Mouse (Mus musculus) testis, postnatal 14 days (tissue): ENCODE measurements around the gene Zfp691.
A peak's percentile ranks its signal among the peaks of the same experiment; 100 is the strongest.

Experiments
- DNase-seq: peaks from one replicate; pipeline ENCODE4 v3.0.0; 2021; ENCODE audit warnings: low spot score

The Zfp691 gene

DNA sequence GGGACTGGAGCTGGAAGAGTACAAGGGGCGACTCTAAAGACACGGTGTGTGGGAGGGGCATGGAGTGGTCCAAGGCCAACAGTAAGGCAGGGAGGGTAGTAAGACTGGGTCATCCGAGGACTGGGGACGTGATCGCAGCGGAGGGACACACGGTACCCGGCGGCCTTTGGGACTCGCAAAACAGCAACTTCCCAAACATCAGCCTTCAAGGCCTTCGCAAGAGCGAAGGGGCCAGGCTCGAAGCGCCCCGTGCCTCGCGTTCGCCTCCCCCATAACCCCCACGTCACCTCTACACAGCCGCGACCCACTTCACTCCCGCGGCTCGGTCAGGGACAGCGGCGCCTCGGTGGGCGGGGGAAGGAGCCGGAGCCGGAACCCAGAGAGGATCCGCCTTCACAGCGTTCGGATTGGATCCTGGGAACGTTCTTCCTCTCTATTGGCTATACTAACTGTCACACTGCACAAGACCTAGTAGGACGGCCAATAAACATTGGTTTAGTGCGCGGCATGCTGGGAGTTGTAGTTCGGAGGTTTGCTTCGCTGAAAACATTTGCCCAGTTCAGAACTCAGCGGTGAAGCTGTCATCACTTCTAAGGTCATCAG lies at the start of gene Zfp691:
Zfp691 (minus strand) TSS at position 345 of the 603 bp plus-strand sequence.
- peak; percentile 96 for DNase-seq

- no peak for DNase-seq
Measured at GRCm38 (mm10) chr4:119223696-119224095, 49.7 kb upstream of the Zfp691 start.

GRCm38 (mm10) chr4:119218169-119218568 lies 44.2 kb upstream of the Zfp691 start, which contains the start of gene Tmem269:
Tmem269 (minus strand) TSS chr4:119218217.
- no peak for DNase-seq

GRCm38 (mm10) chr4:119216667-119217066 lies 42.7 kb upstream of the Zfp691 start:
- no peak for DNase-seq

DNA sequence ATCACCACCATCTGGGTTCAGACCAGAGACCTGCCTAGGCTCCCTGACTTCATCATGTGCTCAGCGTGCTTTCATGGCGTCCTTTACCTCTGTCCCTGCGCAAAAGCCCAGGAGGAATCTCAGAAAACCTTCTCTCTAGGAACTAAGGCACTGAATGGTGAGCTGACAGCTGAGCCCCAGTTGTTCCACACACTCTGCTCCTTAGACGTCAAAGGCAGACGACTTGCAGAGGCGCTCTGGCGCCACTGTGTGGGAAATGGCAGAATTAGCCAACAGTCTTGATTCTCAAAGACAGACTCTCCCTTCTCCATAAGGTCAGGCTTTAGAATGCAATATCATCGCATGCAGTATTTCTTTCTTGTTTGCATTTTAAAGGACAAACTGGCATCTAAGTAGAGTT lies 30.7 kb upstream of the Zfp691 start:
- no peak for DNase-seq

DNA sequence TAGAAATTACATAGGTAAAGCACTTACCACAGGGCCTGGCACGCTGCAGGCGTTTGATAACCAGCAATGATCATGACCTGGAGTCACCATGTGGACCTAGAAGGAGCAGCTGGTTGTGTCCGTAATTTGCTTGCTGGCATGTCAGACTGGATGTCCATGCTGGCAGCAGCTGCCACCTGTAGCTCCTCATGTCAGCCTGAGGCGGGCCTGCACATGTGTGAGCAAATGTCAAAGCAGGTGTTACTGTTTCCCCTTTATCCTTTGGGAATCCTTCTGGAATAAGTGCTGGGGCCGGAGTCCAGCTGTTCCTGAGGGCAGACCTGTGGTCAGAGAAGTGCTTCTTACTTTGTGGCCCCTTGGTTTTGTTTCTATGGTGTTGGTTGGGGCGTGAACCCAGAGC lies 24.1 kb upstream of the Zfp691 start:
- DNase-seq = no peak

DNA sequence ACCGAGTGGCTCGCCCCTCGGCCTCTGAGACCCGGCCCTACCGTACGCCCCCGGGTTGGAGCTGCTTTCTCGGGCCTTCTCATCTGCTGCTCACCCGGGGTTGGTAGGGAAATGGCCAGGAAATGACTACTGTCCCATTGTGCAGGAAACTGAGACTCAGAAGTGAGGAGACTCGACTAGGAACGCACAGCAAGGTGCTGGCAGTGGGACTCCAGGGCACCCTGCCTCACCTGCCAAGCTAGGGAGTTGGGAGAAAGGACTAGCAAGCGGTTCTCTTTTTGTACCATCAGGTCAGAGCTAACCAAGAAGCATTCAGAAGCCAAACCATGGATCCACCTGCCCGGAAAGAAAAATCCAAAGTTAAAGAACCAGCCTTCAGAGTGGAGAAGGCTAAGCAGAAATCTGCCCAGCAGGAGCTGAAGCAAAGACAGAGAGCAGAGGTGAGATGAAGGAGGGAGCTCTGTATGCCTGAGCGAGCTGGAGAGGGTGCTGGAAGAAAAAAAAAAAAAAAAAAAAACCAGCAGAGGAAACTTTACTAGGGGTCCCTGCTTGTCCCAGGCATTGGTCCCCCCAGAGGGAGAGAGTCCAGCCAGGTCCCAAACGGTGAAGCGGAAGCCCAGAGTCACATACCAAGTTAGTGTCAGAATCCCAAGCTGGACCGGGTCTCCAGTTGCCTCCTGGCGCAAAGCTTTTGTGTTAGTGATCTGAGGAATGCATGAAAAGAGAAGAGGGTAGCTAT lies 21.8 kb upstream of the Zfp691 start:
- DNase-seq = no peak

DNA sequence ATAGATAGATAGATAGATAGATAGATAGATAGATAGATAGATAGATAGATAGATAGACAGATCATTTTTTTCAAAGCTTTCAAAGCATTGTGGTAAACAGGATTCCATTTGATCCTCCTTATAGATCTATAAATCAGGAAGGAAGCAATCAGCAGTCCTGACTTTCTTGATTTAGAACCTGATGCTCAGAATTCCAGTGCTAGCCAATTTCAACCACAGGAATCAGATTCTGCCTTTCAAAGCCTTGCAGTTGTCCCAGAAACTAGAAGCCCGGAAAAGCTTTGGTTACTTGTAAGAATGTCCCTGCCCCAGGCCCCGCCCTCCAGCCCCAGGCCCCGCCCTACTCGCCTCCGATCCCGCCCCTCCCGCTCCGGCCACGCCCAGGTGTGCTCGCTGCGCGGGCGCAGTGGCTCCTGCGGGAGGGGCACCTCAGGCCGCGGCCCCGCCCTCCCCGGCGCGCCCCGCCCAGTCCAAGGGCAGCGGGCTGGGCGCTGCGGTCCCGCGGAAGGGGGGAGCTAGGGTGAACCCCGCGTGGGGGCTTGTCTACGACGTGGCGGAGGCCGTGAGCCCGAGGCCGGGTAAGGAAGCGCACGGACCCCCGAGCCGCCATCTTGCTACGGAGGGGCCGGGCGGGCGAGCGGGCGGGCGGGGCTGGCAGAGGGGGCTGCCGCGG lies 21.1 kb upstream of the Zfp691 start, which contains the start of gene Svbp:
Svbp (plus strand) TSS at position 398 of the 673 bp plus-strand sequence.
- DNase-seq = peak; percentile 90

GRCm38 (mm10) chr4:119192757-119193156 lies 18.8 kb upstream of the Zfp691 start:
- DNase-seq = no peak

DNA sequence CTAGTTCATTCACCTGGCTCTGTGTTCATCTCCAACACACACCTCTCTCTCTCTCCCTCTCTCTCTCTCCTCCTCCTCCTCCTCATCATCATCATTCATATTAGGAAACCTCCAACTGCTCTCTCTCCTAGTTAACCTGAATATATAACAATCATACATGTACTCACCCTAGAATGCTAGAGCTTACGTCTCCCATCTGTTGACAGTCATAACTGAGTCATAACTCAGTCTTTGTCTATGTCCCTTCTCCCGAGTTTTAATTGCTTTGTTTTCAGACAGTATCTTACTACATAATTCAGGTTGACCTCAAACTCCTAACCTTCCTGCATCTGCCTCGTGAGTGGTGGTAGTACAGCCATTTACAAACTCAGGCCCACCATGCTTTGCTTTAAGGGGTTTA lies 17.3 kb upstream of the Zfp691 start:
- DNase-seq = no peak

- no peak for DNase-seq
Measured at GRCm38 (mm10) chr4:119190618-119191017, 16.6 kb upstream of the Zfp691 start.

DNA sequence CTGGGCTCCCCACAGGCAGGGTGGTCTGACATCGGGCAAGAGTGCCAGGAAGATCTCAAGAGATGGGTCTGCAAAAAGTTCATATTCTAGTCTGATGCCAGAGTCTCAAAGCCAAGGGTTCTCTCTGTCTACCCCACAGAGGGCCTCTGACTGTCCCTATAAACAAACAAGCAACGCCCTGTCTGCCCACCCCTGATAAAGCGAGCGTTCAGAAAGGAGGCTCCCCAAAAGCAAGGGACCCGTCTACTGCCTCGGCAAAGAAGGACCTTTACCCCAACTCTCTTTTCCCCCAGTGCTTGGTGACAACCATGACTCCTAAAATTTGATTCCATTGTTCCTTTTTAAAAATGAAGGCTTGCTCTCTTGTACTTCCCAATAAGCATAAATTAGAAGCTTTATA lies 15.9 kb upstream of the Zfp691 start, which contains the start of gene Ermap:
Ermap (minus strand) TSS at position 148 of the 400 bp plus-strand sequence.
- DNase-seq = no peak

- DNase-seq = no peak
Measured at GRCm38 (mm10) chr4:119189392-119189791, 15.4 kb upstream of the Zfp691 start.

- no peak for DNase-seq
Measured at GRCm38 (mm10) chr4:119188060-119188785, 14.2 kb upstream of the Zfp691 start.

DNA sequence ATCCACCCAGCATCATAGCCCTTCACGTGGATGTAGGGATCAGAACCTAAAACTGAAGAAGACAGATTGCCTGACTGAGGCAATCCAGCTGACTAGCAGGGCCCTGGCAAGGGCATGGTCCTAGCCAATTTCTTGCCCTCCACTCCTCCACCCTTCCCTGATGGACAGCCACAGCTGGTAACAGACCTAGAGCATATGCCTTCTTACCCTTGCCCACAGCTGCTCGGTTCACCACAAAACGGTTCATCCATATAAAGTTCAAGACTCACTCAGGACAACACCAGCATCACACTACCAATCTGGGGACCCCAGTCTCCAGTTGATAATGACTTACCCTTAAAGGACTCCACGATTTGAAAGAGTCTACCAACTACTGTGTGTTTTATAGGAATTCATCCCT lies 11.8 kb upstream of the Zfp691 start:
- DNase-seq = no peak

- no peak for DNase-seq
Measured at GRCm38 (mm10) chr4:119183525-119183924, 9.5 kb upstream of the Zfp691 start.

DNA sequence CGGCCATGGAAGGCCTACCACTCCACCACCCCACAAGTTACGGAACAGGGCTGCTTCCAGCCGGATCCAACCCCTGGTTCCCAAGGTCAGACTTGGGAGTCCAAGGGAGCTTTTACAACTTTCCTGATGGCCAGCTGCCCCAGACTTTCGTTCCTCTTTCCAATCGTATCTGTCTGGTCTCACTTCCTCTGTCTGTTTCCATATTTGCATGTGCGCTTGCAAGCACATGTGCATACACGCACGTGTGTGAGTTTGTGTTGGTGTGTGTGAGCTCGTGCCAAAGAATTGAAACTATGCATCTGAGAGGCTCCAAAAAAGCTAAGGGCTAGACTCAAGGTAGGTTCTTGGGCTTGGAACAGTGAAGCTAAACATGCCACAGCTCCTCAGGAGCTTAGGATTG lies 7.5 kb upstream of the Zfp691 start:
- no peak for DNase-seq

DNA sequence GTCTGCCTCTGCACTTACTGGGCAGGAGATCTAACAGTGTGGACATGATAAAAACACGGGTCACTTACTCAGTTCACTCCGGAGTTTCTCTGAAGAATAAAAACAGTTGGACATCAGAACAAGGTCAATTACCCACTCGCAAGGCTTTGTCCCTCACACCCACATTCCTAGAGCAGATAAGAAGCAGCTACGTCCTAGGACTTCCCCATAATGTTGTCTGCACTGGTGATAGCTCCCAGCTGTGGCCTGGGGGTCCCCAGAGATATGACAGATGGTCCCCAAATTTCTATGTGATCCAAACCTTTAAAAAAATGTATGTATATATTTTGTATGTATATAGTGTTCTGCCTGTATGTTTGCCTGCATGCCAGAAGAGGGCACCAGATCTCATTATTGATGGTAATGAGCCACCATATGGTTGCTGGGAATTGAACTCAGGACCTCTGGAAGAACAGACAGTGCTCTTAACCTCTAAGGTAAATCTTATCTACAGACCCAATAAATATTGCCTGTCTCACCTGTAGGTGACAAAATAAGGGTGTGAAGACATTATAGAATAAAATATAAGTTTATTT lies 6.2 kb upstream of the Zfp691 start:
- DNase-seq = no peak

DNA sequence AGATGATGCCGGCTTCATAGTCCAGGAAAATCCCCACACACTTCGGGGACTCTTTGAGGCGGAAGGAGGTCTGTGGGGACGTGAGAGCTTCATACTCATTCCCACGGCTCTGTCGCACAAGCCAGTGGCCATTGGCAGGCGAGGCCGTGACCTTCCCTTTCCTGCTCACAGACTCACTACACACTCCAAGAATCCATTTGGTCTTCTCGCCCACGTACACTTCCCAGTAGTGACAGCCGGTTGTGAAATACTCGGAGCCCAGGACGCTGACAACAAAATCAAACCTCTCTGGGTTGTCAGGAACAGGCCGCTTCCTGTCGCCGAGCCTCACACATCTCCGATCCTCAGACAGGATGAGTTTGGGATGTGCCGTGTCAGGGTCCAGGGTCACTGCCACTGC lies 4.3 kb upstream of the Zfp691 start:
- DNase-seq = no peak

GRCm38 (mm10) chr4:119177702-119178101 lies 3.7 kb upstream of the Zfp691 start:
- no peak for DNase-seq

DNA sequence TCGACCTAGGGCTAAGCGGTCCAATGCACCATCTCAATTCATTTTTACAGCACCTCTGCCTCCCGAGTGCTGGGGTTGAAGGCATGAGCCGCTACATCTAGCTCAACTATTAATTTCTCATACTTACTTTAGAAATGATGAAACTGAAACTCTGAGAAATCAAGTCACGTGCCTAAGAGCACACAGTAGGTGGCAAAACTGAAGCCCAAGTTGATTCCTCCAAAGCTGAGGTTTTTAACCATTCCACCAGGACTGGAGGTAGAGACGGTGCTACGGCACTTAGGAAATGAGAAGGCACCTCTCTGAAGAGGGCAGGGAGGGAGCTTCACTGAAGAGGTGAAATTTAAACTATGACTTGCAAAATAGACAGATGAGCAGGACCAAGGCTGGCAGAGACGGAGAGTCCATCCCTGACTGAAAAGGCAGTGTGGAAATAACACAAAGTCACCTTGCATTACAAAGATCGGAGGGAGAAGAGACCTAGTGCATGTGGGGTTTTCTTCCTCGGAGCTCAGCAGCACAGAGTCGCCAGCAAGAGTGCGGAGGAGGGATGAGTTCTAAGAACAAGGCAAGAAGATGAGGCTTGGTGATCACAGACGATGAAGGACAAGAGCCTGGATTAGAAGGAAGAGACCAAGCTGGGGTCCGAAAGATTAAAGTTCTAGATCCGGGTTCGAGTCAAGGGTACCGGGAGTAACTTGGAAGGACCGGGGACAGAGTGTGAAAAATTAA lies 910 bp downstream of the Zfp691 start:
- no peak for DNase-seq
